Mouse (Mus musculus) T-cell, adult 2 months (primary cell): ENCODE results near the gene Dna2.

Experiments used
- DNase-seq: peaks from one replicate; pipeline ENCODE4 v3.0.0; 2022; ENCODE audit warnings: low spot score

Dna2 gene

DNA sequence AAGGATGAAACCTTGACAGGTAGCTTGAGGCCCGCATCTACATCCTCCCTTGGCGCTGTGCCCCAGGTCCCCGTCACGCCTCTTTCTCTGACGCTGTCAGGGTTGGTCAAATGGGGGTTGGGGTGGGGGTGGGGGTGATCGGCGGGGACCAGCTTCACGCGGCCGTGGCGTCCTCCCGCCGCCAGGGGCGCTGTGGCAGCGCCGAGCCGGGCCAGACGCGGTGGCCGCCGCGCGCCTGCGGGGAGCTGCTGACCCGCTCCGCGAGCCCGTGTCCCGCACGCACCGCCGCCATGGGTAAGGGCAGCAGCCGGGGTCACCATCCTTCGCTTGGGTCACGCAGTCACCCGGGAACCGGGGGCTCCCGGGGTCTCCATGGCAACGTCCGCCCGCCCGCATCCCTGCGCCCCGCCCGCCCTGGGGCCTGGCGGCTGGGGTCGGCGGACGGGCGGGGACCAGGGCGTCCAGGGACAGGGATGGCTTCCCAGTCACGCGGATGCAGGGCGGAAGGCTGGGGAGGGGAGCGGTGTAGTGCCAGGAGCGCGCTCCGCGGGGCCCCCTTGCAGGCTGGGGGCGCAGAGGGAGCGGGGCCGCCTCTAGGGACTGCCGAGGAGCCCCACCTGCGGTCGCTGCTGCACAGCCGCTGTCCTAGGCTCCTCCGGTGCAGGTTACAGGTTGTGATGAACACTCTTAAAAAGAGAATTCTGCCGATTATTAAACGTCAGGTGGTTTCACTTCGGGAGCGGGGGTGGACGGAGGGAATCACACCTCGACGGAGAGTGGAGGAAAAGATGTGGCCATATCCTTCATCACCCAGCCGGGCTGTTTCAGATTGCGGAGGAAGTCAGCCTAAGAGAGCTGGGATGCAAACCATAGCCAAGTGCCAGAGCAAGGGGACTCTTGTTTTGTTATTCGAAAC lies 33.5 kb downstream of the Dna2 start, which contains the start of gene Rufy2:
TSS of gene Rufy2 (plus strand) at position 185 of the 916 bp plus-strand sequence.
- peak; percentile 88 for DNase-seq

DNA sequence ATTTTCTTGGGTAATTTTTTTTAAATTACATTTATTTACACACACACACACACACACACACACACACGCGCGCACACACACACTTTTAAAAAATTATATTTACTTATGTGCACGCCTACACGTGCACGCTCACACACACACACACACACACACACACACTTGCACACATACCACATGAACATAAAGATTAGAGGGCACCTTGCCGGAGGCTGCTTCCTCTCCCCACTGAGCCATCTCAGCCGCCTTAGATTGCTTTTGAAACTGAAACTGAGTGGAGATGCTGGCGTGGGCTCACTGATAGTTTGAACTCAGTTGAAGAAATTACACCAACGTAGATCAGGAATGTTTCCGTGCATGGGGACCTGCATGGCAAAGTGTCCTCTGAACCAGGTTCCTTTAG lies 37.2 kb downstream of the Dna2 start:
- DNase-seq = peak; percentile 77

DNA sequence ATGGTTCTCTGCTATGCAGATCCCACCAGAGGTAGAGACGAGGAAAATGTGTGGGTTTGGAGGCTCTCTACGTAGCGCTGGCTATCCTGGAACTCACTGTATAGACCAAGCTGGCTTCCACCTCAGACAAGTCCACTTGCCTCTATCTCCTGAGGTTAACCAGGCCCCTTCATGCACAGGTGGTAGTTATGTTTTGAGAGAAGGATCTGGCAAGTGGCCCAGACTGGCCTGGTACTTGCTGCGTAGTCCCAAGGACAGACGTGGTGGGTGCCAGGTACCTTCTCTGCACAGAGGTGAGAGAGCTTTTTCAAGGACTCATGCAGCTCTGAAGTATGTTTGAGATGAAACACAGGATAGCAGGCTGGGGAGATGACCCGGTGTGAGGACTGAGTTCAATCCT lies 37.7 kb downstream of the Dna2 start:
- DNase-seq = no peak

DNA sequence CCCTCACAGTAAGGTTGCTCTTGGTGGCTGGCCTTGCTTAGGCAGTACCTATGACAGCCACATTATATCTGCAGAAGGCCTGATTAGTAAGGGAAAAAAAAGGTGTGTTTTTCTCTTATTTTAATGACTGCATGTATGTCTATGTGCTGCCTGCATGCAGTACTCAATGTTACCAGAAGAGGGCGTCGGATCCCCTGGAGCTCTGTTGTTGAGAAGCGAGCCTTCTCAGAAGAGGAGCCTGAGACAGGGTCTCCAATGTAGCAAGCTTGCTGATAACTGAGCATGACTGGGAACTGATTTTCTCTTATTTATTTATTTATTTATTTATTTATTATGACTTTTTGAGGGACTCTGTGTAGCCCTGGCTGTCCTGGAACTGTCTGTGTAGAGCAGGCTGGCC lies 40.5 kb downstream of the Dna2 start:
- DNase-seq = peak; percentile 46

DNA sequence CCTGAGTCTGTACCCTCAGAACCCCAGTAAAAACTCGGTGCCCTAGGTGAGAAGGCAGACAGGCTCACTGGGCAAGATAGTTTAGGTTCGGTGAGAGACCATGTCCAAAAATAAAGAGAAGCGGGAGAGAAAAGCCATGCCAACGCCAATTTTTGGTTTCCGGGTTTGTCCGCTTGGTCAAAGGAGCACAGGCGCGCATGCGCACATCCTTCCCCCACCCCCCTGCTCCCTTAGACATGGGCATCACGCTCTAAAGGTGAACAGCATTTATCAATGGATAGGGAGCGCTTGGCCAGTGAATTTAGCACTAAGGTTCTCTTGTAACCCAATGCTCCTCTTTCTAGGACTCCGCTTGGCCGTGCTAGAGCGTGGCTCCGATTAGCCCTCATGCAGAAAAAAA lies 43.8 kb downstream of the Dna2 start:
- no peak for DNase-seq

DNA sequence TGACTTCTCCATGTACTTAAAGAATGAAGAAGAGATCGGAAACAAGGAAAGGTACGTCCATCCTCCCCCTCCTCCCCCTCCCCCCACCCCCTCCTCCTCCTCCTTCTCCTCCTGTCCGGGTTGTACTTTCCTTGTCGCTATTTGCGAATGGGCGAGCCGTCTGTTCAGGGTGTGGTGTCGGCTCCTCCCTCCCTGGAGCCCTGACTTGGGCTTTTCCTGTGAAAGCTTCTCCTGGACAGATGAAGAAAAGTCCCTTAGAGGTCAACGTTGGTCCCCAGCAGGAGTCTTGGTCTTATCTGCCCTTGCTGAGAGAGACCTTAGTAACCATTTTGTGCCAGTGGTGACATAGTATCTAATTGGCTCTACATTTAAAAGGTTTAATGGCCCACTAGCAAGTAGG lies 47.2 kb downstream of the Dna2 start:
- DNase-seq = no peak

DNA sequence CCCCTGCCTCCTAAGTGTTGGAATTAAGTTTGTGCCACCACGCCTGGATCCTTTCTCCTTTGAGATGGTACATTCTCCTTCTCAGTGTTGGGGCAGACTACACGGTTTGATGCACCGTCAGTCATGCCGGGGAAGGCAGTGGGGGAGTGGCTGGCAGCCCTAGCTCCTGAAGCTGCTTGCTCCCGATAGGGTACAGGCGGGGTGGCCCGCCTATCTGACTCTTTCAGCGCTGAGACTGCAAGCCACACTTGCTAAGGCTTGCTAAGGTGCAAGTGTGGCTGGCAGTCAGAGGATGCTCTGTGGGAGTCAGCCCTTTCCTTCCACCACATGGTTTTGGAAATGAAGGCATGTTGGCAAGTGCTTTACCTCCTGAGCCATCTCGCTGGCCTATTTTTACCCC lies 53.8 kb downstream of the Dna2 start:
- DNase-seq = no peak

DNA sequence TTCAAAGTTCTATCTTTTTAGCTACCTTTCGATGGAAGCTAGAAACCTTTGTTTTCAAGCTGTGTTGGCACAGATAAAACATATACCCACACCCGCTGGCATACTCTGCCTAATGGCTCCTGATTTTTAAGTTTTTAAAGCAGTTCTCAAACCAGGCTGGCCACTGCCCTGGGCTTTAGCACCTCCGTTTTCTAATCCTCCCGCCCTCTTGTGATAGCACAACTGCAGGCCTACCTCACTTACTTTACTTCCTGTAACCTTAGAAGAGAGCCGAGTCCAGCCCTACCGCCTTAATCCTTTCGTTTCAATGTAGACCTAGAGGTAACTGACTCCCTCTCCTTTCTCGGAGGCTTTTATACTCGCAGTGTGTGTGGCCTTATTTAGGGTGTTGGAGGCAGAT lies 56.4 kb downstream of the Dna2 start:
- no peak for DNase-seq

DNA sequence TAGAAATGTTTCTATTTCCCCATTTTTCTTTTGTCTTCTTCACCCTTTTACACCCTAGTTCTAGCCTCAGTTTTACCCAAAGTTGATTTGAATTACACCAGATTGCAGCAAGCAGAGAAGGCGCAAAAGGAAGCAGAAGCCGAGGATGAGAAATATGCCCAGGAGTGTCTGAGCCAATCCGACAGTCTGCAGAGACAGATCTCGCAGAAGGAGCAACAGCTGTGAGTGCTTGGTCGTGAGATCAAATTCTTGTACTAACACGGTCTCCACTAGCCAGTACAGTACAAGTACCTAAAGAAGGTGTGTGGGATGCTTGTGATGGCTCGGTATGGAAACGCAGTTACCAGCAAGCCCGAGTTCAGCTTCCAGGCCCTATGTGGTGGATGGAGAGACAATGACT lies 57.7 kb downstream of the Dna2 start:
- DNase-seq = no peak

DNA sequence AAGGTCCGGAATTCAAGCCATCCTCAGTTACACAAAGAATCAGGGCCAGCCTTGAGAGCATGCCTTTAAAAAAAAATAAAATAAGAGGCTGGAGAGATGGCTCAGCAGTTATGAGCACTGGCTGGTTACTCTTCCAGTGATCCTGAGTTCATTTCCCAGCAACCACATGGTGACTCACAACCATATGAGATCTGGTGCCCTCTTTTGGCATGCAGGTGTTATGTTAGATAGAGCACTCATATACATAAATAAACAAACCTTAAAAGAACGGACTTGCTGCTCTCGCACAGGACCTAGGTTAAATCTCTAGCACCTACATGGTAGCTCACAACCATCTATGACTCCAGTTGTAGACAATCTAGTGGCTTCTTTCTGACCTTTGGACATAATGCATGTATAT lies 61.4 kb downstream of the Dna2 start:
- no peak for DNase-seq

DNA sequence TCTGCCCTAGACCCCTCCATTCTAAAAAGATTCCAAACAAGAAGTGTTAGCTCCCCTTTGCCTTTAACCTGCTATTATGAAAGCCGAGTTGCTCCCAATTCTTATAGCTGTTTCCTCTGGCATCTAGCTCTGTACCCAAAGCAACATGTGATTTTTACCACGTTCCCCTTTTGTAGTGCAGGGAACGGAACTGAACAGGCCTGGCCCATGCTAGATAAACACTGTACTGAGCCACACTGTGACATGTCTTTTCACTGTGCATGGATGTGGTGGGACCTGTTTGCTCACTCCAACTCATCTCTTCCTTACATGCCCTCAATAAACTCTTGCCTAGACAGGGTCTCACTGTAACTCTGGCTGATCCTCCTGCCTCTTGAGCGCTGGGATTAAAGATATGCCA lies 63.4 kb downstream of the Dna2 start:
- DNase-seq = no peak

DNA sequence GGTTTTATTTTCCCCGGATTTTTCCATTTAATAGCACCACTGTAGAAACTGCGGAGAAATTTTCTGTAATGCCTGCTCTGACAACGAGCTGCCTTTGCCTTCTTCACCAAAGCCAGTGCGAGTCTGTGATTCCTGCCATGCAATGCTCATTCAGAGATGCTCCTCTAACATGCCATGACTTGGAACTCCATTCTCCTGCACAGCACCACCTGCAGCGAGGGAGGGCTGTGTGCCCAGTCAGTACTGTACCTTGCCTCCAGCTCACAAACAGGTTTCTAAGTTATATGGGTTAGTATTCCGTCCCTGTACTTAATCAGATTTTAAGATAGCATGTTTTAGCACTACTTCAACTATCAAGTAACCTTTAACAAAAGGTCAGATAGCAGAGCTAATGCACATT lies 64.7 kb downstream of the Dna2 start:
- no peak for DNase-seq

DNA sequence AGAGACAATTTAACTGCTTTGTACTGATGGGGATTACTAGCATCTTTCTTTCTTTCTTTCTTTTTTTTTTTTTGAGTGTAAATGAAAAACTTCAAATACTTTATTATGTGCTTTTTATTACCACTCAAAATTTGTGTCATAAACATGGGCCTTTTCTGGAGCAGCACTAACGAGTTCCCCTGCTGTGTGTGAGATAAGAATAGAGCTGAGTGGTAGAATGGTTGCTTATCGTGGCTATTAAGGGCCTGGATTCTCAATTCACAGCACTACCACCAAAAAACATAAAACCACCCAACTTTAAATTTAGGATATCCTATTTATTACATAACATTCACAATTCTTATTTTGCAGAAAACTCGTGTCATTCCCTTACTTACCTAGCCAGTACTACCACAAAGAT lies 66.7 kb downstream of the Dna2 start:
- DNase-seq = no peak

DNA sequence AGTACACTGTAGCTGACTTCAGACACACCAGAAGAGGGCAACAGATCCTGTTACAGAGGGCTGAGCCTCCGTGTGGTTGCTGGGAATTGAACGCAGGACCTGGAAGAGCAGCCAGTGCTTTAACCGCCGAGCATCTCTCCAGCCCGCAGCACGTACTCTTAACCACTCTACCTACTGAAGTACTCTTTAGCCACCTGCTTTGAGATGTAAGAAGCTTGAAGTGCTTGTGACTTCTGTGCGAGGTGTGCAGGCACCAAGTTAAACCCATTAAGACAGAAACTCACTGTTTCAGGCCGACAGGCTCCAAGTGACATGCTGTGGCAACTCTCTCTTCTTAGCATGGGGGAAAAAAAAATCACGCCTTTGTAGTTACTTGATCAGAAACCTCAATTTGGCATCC lies 67.3 kb downstream of the Dna2 start:
- DNase-seq = no peak

DNA sequence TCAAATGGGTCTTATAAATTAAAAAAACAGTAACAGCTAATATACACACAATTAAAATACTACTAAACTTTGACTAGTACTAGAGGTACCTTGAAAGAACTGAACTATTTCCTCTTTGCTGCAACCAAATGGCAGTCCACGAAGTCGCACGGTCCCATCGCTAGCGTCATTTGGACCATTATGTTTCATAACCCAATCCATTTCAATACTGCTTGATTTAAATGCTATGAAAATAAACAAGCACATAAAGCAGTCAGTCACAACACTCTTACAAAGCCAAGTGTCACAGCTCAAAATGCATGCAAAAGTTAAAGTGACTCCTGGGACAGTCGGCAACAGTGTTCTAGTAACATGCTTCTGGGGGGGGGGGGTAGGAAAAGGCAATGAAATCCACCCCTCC lies 72.5 kb downstream of the Dna2 start:
- no peak for DNase-seq

DNA sequence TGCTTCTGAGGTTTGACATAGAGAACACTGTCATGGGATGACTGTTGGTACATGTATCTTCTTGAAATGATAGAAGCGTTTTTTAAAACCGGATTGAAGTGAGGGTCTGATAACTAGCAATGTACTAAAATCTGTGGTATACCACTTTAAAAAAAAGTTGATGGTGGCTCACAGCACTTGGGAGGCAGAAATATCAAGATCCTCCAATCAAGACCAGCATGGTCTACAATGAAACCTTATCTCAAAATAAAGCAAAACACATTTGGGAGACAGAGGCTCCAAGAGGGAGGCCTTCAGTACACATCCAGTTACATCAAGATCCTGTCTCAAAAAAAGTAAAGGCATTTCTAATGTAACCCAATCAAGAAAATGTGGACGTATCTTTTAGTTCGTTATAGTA lies 74.9 kb downstream of the Dna2 start:
- no peak for DNase-seq

DNA sequence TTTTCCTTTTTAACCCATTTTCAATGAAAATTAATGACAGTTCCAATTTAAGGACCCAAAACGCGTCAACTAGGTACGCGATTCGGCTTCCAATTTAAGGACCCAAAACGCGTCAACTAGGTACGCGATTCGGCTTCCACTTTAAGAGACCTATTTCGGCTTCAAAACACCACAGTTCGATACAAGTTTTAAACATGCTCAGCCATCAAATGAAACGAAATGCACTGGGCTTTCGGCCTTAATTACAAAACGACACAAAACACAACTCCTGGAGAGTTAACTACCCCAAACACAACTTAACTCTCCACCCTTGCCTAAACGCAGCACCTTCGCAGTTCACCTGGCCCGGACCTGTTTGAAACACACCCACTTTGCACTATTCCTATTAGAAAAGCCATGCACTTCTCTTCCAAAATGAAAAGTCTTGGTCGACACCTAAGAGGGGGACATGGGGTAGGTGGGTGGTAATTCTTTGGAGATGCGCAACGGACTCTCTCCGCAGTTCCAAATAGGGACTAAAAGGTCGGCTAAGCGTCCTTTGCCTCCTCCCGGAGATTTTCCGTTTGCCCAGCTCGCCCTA lies 75.8 kb downstream of the Dna2 start:
- DNase-seq = no peak

DNA sequence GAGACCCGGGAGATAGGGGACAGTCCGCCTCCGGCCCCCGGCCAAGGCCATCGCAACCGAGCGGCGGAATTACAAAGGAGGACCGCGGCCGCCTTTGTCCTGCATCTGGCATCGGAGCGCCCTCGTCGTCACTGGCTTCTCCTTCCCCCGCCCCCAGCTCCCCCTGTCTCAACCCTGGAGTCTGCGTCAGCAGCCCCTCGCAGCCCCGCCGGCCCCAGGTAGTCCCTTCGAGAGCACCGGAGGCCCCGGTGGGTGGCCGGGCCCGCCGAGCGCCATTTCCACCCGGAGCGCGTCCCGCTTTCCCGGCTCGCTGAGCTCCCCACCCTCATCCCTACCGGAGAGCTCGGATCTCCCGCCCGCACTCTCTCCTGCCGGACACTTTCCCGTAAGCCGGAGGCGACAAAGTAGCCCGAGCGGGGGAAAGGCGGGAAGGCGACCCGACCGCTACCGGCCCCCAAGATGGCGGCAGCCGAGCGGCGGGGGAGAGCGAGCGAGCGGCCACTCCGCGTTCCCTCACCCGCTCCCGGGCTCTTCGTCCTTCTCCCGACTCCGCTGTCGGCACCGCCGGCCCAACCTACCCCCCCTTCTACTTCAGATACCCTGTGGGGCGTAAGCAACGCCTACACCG lies 76.4 kb downstream of the Dna2 start:
- peak; percentile 68 for DNase-seq
